Mouse (Mus musculus) kidney, postnatal 0 days (tissue): ENCODE measurements around the gene Rrbp1. TPM values are rescaled to one million over a fixed set of nuclear protein-coding genes. Genes with fewer than 3 reads are reported as not detected.

Source experiments
- ATAC-seq: fragments of 200-750 bp; cut with Nextera tagmentation; replicated peaks from 2 replicates; pipeline ENCODE4 v1.8.0; 2017; ENCODE audit warnings: low read depth, moderate number of reproducible peaks, moderate TSS enrichment, moderate library complexity; ENCODE audit not compliant: low FRiP score
- DNase-seq: peaks from one replicate; pipeline ENCODE4 v3.0.0-alpha.2; 2016; ENCODE audit warnings: low spot score
- H3K27ac ChIP-seq: fragments of 300-500 bp; sonication (generic); 2 replicates; pipeline ENCODE4 v1.5.1; 2014; ENCODE audit warnings: mild to moderate bottlenecking
- H3K27me3 ChIP-seq: fragments of 300-500 bp; sonication (generic); 2 replicates; pipeline ENCODE4 v1.6.1; 2014; ENCODE audit warnings: low read length, mixed read lengths; ENCODE audit not compliant: insufficient read depth
- H3K36me3 ChIP-seq: fragments of 300-500 bp; sonication (generic); 2 replicates; pipeline ENCODE4 v1.6.1; 2014; ENCODE audit warnings: low read length, mixed read lengths; ENCODE audit not compliant: insufficient read depth
- H3K4me1 ChIP-seq: fragments of 300-500 bp; sonication (generic); replicated peaks from 2 replicates; pipeline ENCODE4 v1.6.1; 2014; ENCODE audit warnings: antibody characterized with exemption, low read length, mixed read lengths; ENCODE audit not compliant: insufficient read depth
- H3K4me2 ChIP-seq: fragments of 300-500 bp; sonication (generic); 2 replicates; pipeline ENCODE4 v1.6.1; 2014; ENCODE audit warnings: mild to moderate bottlenecking, low read length, moderate library complexity, mixed read lengths
- H3K4me3 ChIP-seq: fragments of 300-500 bp; sonication (generic); replicated peaks from 2 replicates; pipeline ENCODE4 v1.5.1; 2014; ENCODE audit warnings: low read depth, low read length
- H3K9ac ChIP-seq: fragments of 300-500 bp; sonication (generic); 2 replicates; pipeline ENCODE4 v1.6.1; 2014; ENCODE audit warnings: low read depth, low read length
- H3K9me3 ChIP-seq: fragments of 300-500 bp; sonication (generic); replicated peaks from 2 replicates; pipeline ENCODE4 v1.6.1; 2016; ENCODE audit warnings: low read length, inconsistent platforms, mixed read lengths
- CTCF ChIP-seq: IDR thresholded peaks from 2 replicates; pipeline ENCODE4 v1.5.1; 2016; ENCODE audit warnings: antibody characterized with exemption, low read depth, mild to moderate bottlenecking, moderate library complexity
- WGBS: fragments of 180-500 bp; shearing (Covaris S2); extraction: QIAGEN DNeasy Blood & Tissue Kit; methylation state at CpG from one replicate; pipeline ENCODE4 v1.1.7; 2014; 5-methylcytosine and 5-hydroxymethylcytosine counted together
- polyA plus RNA-seq: library from polyadenylated mRNA; unstranded; fragments of >200 nt; fragmentation: Nextera tagmentation; extraction: Ambion mirVana; gene quantifications from 2 replicates; pipeline ENCODE4 v1.2.1, GENCODE M21; 2015

Rrbp1 gene
- polyA plus RNA-seq, 1 experiment from 2014 or later: 68.7 TPM

- 6% methylated on average over 5 of the region's 5 CpGs for WGBS
- 0 out of 2 replicates have a peak, but pooled peaks cover 8% of the 10 kb centered on the region for H3K4me1 ChIP-seq
- H3K9me3 ChIP-seq: no peaks in the 10 kb centered on the region
- H3K4me2 ChIP-seq: peak overlapping the region; percentile 76
- no peaks in the 10 kb centered on the region for H3K27me3 ChIP-seq
- no peak for TF ChIP-seq CTCF
- ATAC-seq (no peak), DNase-seq (peak; percentile 29)
- peak overlapping the region; percentile 92 for H3K9ac ChIP-seq
- no peaks in the 10 kb centered on the region for H3K36me3 ChIP-seq
- peak overlapping the region; percentile 98 for H3K27ac ChIP-seq
- peak overlapping the region; percentile 85 for H3K4me3 ChIP-seq
Observed at GRCm38 (mm10) chr2:143916229-143916628, 94.8 kb downstream of the Rrbp1 start.

GRCm38 (mm10) chr2:143915600-143916135 lies 95.4 kb downstream of the Rrbp1 start:
- Histone ChIP-seq H3K4me3 (peak overlapping the region; percentile 85), H3K36me3 (no peaks in the 10 kb centered on the region), H3K27ac (peak overlapping the region; percentile 98), H3K4me2 (peak overlapping the region; percentile 76), H3K9ac (peak overlapping the region; percentile 92), H3K9me3 (no peaks in the 10 kb centered on the region), H3K4me1 (0 out of 2 replicates have a peak, but pooled peaks cover 8% of the 10 kb centered on the region), H3K27me3 (no peaks in the 10 kb centered on the region)
- ATAC-seq (0 out of 2 replicates have a peak, but pooled peaks have one; percentile 0), DNase-seq (peak; percentile 78)
- under 1% methylated on average over 32 of the region's 32 CpGs for WGBS
- no peak for TF ChIP-seq CTCF

GRCm38 (mm10) chr2:143914760-143915599 lies 96.1 kb downstream of the Rrbp1 start, which contains the start of gene Dstn:
Gene Dstn, plus strand, starts transcription at chr2:143915320.
- ATAC-seq (peak; percentile 99), DNase-seq (peak; percentile 97)
- Histone ChIP-seq H3K9ac (peak within 1 kb of the TSS; percentile 92), H3K9me3 (no peaks in the 10 kb centered on the region), H3K27me3 (no peaks in the 10 kb centered on the region), H3K27ac (peak within 1 kb of the TSS; percentile 98), H3K4me3 (peak within 1 kb of the TSS; percentile 85), H3K36me3 (no peaks in the 10 kb centered on the region), H3K4me2 (peak within 1 kb of the TSS; percentile 76), H3K4me1 (0 out of 2 replicates have a peak, but pooled peaks cover 8% of the 10 kb centered on the region)
- TF ChIP-seq CTCF: no peak; the same call in 1 of the 2 replicates
- under 1% methylated on average over 71 of the region's 71 CpGs for WGBS

- no peak for ATAC-seq
- Histone ChIP-seq H3K9ac (peak overlapping the region; percentile 92), H3K27ac (peak overlapping the region; percentile 98), H3K36me3 (no peaks in the 10 kb centered on the region), H3K9me3 (no peaks in the 10 kb centered on the region), H3K4me2 (peak overlapping the region; percentile 76), H3K4me1 (0 out of 2 replicates have a peak, but pooled peaks cover 6% of the 10 kb centered on the region), H3K4me3 (peak overlapping the region; percentile 85), H3K27me3 (no peaks in the 10 kb centered on the region)
- DNase-seq: peak; percentile 27
- 3% methylated on average over 10 of the region's 10 CpGs for WGBS
- no peak for TF ChIP-seq CTCF
Observed at GRCm38 (mm10) chr2:143914221-143914620, 96.8 kb downstream of the Rrbp1 start.

- no peak for TF ChIP-seq CTCF
- no peak for DNase-seq
- Histone ChIP-seq H3K4me1 (no peaks in the 10 kb centered on the region), H3K36me3 (no peaks in the 10 kb centered on the region), H3K9me3 (no peaks in the 10 kb centered on the region), H3K4me2 (no peak overlapping the region), H3K27ac (no peak overlapping the region), H3K4me3 (no peak overlapping the region), H3K9ac (no peak overlapping the region), H3K27me3 (no peaks in the 10 kb centered on the region)
- no peak for ATAC-seq
- 90% methylated on average over 2 of the region's 2 CpGs for WGBS
Observed at GRCm38 (mm10) chr2:143912199-143912598, 98.9 kb downstream of the Rrbp1 start.

GRCm38 (mm10) chr2:143909230-143909629 lies 101.8 kb downstream of the Rrbp1 start:
- ATAC-seq (no peak), DNase-seq (no peak)
- Histone ChIP-seq H3K9ac (no peak overlapping the region), H3K36me3 (no peaks in the 10 kb centered on the region), H3K9me3 (no peaks in the 10 kb centered on the region), H3K27me3 (no peaks in the 10 kb centered on the region), H3K27ac (no peak overlapping the region), H3K4me2 (no peak overlapping the region), H3K4me3 (no peak overlapping the region), H3K4me1 (no peaks in the 10 kb centered on the region)
- TF ChIP-seq CTCF: no peak
- 82% methylated on average over 2 of the region's 2 CpGs for WGBS
